Comparison of ENCODE assay signal across 8 mouse cellular contexts in the genomic region with DNA sequence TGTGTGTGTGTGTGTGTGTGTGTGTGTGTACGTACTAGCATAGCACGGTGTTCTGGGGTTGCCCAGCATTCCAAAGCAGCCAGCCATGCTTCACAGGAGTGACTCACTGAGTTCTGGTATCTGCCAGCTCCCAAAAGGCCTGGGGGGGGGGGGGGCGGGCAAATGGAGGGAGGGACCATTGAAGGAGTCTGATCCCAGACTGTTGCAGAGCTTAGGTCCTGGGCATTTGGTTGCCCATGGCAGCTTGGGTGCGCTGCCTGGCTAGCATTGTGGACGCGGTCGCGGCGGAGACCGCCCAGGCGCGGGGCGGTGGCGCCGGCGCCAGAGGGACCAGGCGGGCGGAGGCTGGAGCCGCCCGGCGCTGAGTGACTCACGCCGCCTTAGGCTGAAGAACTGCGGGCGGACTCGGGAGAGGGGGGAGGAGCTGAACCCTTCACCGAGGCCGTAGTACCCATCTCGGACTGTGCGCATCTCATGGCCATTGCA. TPM values are rescaled to one million over a fixed set of nuclear protein-coding genes. Genes with fewer than 3 reads are reported as not detected.
A peak's percentile ranks its signal among the peaks of the same experiment; 100 is the strongest.
DNase-seq lines count a peak whose midpoint lies in the region; ATAC-seq and TF ChIP-seq lines count a peak whose summit lies in the region.

No protein-coding gene starts in this region.

- H3K4me2 ChIP-seq in liver, embryonic 11.5 days = peak overlapping the region; percentile 38
- peak overlapping the region; percentile 44 for H3K4me2 ChIP-seq in lung, postnatal 0 days (replicated peaks; ENCODE audit: low read depth, low read length)

- DNase-seq in liver, embryonic 11.5 days (ENCODE audit: low spot score) = no peak
- no peak for DNase-seq in liver
- peak; percentile 37 for DNase-seq in c-Kit-positive CD71-positive TER-119-positive erythroid progenitor cells, embryonic 14.5 days (ENCODE audit: low spot score)
- DNase-seq in heart, postnatal 36 days = peak; percentile 29 to 57
- peak; percentile 79 for DNase-seq in lung, postnatal 0 days (ENCODE audit: low spot score)
- DNase-seq in spleen, postnatal 10 days (ENCODE audit: low spot score in 2 of 2) = no peak
- DNase-seq in layer of hippocampus, adult 8-10 months (ENCODE audit: low spot score in 2 of 2) = no peak
- no peak for DNase-seq in thymus, adult 18-20 months

- no peak for TF ChIP-seq EP300 in lung, postnatal 0 days (IDR thresholded peaks at IDR 0.05)

- H3K27me3 ChIP-seq in liver, embryonic 11.5 days (replicated peaks; ENCODE audit: control insufficient read depth, insufficient read depth, low read length) = peaks cover 96% of the 10 kb centered on the region
- peaks cover 90% of the 10 kb centered on the region for H3K27me3 ChIP-seq in lung, postnatal 0 days (replicated peaks; ENCODE audit: insufficient read depth, low read length)

- no peak for TF ChIP-seq CTCF in lung, postnatal 0 days (IDR thresholded peaks at IDR 0.05)

- H3K4me1 ChIP-seq in liver, embryonic 11.5 days (replicated peaks; ENCODE audit: control insufficient read depth, insufficient read depth, low read length) = peaks cover 28% of the 10 kb centered on the region
- peaks cover 11% of the 10 kb centered on the region for H3K4me1 ChIP-seq in lung, postnatal 0 days (ENCODE audit: insufficient read depth, low read depth, low read length)

- H3K36me3 ChIP-seq in liver, embryonic 11.5 days (ENCODE audit: control insufficient read depth, insufficient read depth, low read length) = no peaks in the 10 kb centered on the region
- no peaks in the 10 kb centered on the region for H3K36me3 ChIP-seq in lung, postnatal 0 days (ENCODE audit: insufficient read depth, low read length)

- no peak overlapping the region for H3K27ac ChIP-seq in liver, embryonic 11.5 days (ENCODE audit: low read depth, low read length)
- H3K27ac ChIP-seq in lung, postnatal 0 days (ENCODE audit: low read length) = no peak overlapping the region

- ATAC-seq in liver, embryonic 11.5 days (replicated peaks; ENCODE audit: low FRiP score) = 0 out of 2 replicates have a peak, but pooled peaks have one; percentile 14
- peak; percentile 90 for ATAC-seq in lung, postnatal 0 days

- no peak overlapping the region for H3K9ac ChIP-seq in liver, embryonic 11.5 days (ENCODE audit: low read depth, low read length)
- no peak overlapping the region for H3K9ac ChIP-seq in lung, postnatal 0 days (replicated peaks; ENCODE audit: low read depth)

- under 1% methylated on average over 29 of the region's 30 CpGs for WGBS in liver, embryonic 11.5 days
- WGBS in lung, postnatal 0 days = 2% methylated on average over 28 of the region's 30 CpGs

- intact Hi-C loops in heart, postnatal 36 days (cut with DNase I) = loop anchor here (5.0 kb wide), 1 partner anchor 1729 kb away; the partner anchor contains the start of gene Sp9

- no peaks in the 10 kb centered on the region for H3K9me3 ChIP-seq in liver, embryonic 11.5 days (ENCODE audit: control insufficient read depth, low read length)
- no peaks in the 10 kb centered on the region for H3K9me3 ChIP-seq in lung, postnatal 0 days (ENCODE audit: low read length)

- H3K4me3 ChIP-seq in liver, embryonic 11.5 days (ENCODE audit: low read depth, low read length) = peak overlapping the region; percentile 23
- H3K4me3 ChIP-seq in lung, postnatal 0 days (ENCODE audit: low read depth, low read length) = 0 out of 2 replicates have a peak overlapping the region, but pooled peaks have one; percentile 14

RNA-seq across cellular contexts. Expression of gene Dlx2, which starts 3.7 kb away (rescaled TPM):
- 0.19 and 0.65 TPM in 2 replicates for polyA plus RNA-seq in liver, embryonic 11.5 days (2014; fragmentation: Nextera tagmentation; extraction: Ambion mirVana)
- total RNA-seq in heart, postnatal 36 days (2021) = not detected
- polyA plus RNA-seq in lung, postnatal 0 days (2015; fragmentation: Nextera tagmentation; extraction: Ambion mirVana) = not detected in 2 replicates
- 1 to 10 TPM; 3.6 to 4.9 (median 4.7) TPM for total RNA-seq in layer of hippocampus, adult 8-10 months (2022)

RNA-seq across cellular contexts. Expression of gene Dlx1, which starts 14.9 kb away (rescaled TPM):
- polyA plus RNA-seq in liver, embryonic 11.5 days (2014; fragmentation: Nextera tagmentation; extraction: Ambion mirVana) = 1.1 and 2.2 TPM in 2 replicates
- total RNA-seq in heart, postnatal 36 days (2021) = under 1 TPM; 0.28 to 0.35 TPM
- polyA plus RNA-seq in lung, postnatal 0 days (2015; fragmentation: Nextera tagmentation; extraction: Ambion mirVana) = not detected in 2 replicates
- 10 to 100 TPM; 14.0 to 16.3 (median 15.2) TPM for total RNA-seq in layer of hippocampus, adult 8-10 months (2022)

Comparison
In these comparisons a context has a peak if more than half of its experiments do, and no peak if none do; other contexts are left out.
1. DNase-seq: peak in c-Kit-positive CD71-positive TER-119-positive erythroid progenitor cells, embryonic 14.5 days (single experiment), heart, postnatal 36 days (2 of 2) and lung, postnatal 0 days (single experiment); none in liver, embryonic 11.5 days (single experiment), liver (single experiment), spleen, postnatal 10 days (0 of 2), layer of hippocampus, adult 8-10 months (0 of 2) and thymus, adult 18-20 months (0 of 2).
2. RNA of gene Dlx2, which starts 3.7 kb away (total RNA-seq): 3.6 to 4.9 TPM in layer of hippocampus, adult 8-10 months; not detected in heart, postnatal 36 days; every median in the first group is over 4 times any median in the second.
3. RNA of gene Dlx1, which starts 14.9 kb away (total RNA-seq): 14.0 to 16.3 TPM in layer of hippocampus, adult 8-10 months; 0.28 to 0.35 TPM in heart, postnatal 36 days; every median in the first group is over 10 times any median in the second.